In the genomic region with DNA sequence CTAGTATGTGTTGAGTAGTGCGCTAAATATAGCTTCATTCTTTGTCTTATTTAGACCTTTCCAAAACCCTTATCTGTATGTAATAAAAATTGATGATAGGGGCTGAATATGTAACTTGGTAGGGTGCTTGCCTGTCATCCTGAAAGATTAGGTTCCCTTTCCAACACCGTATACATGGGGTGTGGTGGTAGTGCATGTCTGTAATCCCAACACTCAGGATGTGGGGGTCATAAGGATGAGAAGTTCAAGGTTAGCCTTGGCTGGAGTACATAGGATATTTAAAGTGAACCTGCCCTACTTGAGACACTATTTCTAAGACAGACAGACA, we compare ENCODE assay signal across 8 mouse cellular contexts. TPM values are rescaled to one million over a fixed set of nuclear protein-coding genes. Genes with fewer than 3 reads are reported as not detected.
DNase-seq lines count a peak whose midpoint lies in the region; ATAC-seq and TF ChIP-seq lines count a peak whose summit lies in the region.

No protein-coding gene starts in this region.

- H3K4me1 ChIP-seq in kidney, postnatal 0 days (replicated peaks; ENCODE audit: insufficient read depth, low read length), result no peaks in the 10 kb centered on the region
- H3K4me1 ChIP-seq in embryonic facial prominence, embryonic 12.5 days, result peaks cover 5% of the 10 kb centered on the region; the same call in 1 of the 2 replicates
- peaks cover 6% of the 10 kb centered on the region; the same call in 1 of the 2 replicates for H3K4me1 ChIP-seq in intestine, embryonic 16.5 days (ENCODE audit: control insufficient read depth, insufficient read depth, low read length)

- TF ChIP-seq CTCF in kidney, postnatal 0 days (IDR thresholded peaks at IDR 0.05; ENCODE audit: low read depth), result no peak

- H3K4me3 ChIP-seq in kidney, postnatal 0 days (replicated peaks; ENCODE audit: low read depth, low read length), result peak overlapping the region; percentile 72
- H3K4me3 ChIP-seq in embryonic facial prominence, embryonic 12.5 days, result peak overlapping the region; percentile 70
- peak overlapping the region; percentile 84 for H3K4me3 ChIP-seq in intestine, embryonic 16.5 days (ENCODE audit: low read length)

- H3K9me3 ChIP-seq in kidney, postnatal 0 days (replicated peaks; ENCODE audit: low read length), result no peaks in the 10 kb centered on the region
- no peaks in the 10 kb centered on the region for H3K9me3 ChIP-seq in embryonic facial prominence, embryonic 12.5 days
- no peaks in the 10 kb centered on the region for H3K9me3 ChIP-seq in intestine, embryonic 16.5 days (ENCODE audit: control insufficient read depth, low read length)

- ATAC-seq in kidney, postnatal 0 days (replicated peaks; ENCODE audit: low FRiP score, low read depth), result peak; percentile 45; the same call in 1 of the 2 replicates
- 0 out of 2 replicates have a peak, but pooled peaks have one; percentile 41 for ATAC-seq in embryonic facial prominence, embryonic 12.5 days (ENCODE audit: insufficient number of reproducible peaks, insufficient read depth, low FRiP score, low TSS enrichment)
- peak; percentile 30; the same call in 1 of the 2 replicates for ATAC-seq in intestine, embryonic 16.5 days
- 0 out of 2 replicates have a peak, but pooled peaks have one; percentile 19 for ATAC-seq in monocyte, adult 5-6 weeks (replicated peaks; ENCODE audit: insufficient number of reproducible peaks, low FRiP score, low TSS enrichment, poor library complexity, severe bottlenecking)

- peak overlapping the region; percentile 91; the same call in 1 of the 2 replicates for H3K9ac ChIP-seq in kidney, postnatal 0 days (ENCODE audit: low read depth, low read length)
- peak overlapping the region; percentile 86; the same call in 1 of the 2 replicates for H3K9ac ChIP-seq in embryonic facial prominence, embryonic 12.5 days
- H3K9ac ChIP-seq in intestine, embryonic 16.5 days (ENCODE audit: low read depth, low read length), result peak overlapping the region; percentile 96

- WGBS in kidney, postnatal 0 days, result 70% methylated on average over 2 of the region's 2 CpGs
- WGBS in embryonic facial prominence, embryonic 12.5 days, result 61% methylated on average over 2 of the region's 2 CpGs
- WGBS in intestine, embryonic 16.5 days, result 55% methylated on average over 2 of the region's 2 CpGs

- no peaks in the 10 kb centered on the region for H3K36me3 ChIP-seq in kidney, postnatal 0 days (ENCODE audit: insufficient read depth, low read length)
- H3K36me3 ChIP-seq in embryonic facial prominence, embryonic 12.5 days, result no peaks in the 10 kb centered on the region
- no peaks in the 10 kb centered on the region for H3K36me3 ChIP-seq in intestine, embryonic 16.5 days (ENCODE audit: control insufficient read depth, insufficient read depth, low read length)

- peak overlapping the region; percentile 94; the same call in 1 of the 2 replicates for H3K27ac ChIP-seq in kidney, postnatal 0 days
- H3K27ac ChIP-seq in embryonic facial prominence, embryonic 12.5 days, result peak overlapping the region; percentile 94
- peak overlapping the region; percentile 92 for H3K27ac ChIP-seq in intestine, embryonic 16.5 days (ENCODE audit: low read length)

- no peak for DNase-seq in kidney, postnatal 0 days (ENCODE audit: low spot score)
- DNase-seq in kidney, postnatal 14 days, result no peak
- DNase-seq in adrenal gland, postnatal 25 days, result no peak
- no peak for DNase-seq in layer of hippocampus, adult 9-10 months (ENCODE audit: low spot score)
- no peak for DNase-seq in kidney, postnatal 25 days

- H3K27me3 ChIP-seq in kidney, postnatal 0 days (ENCODE audit: insufficient read depth, low read length), result no peaks in the 10 kb centered on the region
- no peaks in the 10 kb centered on the region for H3K27me3 ChIP-seq in embryonic facial prominence, embryonic 12.5 days
- H3K27me3 ChIP-seq in intestine, embryonic 16.5 days (replicated peaks; ENCODE audit: control insufficient read depth, insufficient read depth, low read length), result no peaks in the 10 kb centered on the region

- peak overlapping the region; percentile 88 for H3K4me2 ChIP-seq in kidney, postnatal 0 days (ENCODE audit: low read length)
- H3K4me2 ChIP-seq in embryonic facial prominence, embryonic 12.5 days (replicated peaks), result peak overlapping the region; percentile 76
- peak overlapping the region; percentile 86 for H3K4me2 ChIP-seq in intestine, embryonic 16.5 days (ENCODE audit: low read depth, low read length)

RNA-seq across cellular contexts. Expression of gene Ice2, which starts 0.3 kb away (rescaled TPM):
- polyA plus RNA-seq in kidney, postnatal 0 days (2015; fragmentation: Nextera tagmentation; extraction: Ambion mirVana), result 13.6 and 13.8 TPM in 2 replicates
- 24.2 and 27.2 TPM in 2 replicates for polyA plus RNA-seq in embryonic facial prominence, embryonic 12.5 days (2016; fragmentation: Nextera tagmentation; extraction: Ambion mirVana)
- polyA plus RNA-seq in intestine, embryonic 16.5 days (2015; fragmentation: Nextera tagmentation; extraction: Ambion mirVana), result 12.7 and 12.8 TPM in 2 replicates
- 6.0 to 16.8 TPM (median 15.1 TPM) in 3 replicates for total RNA-seq in monocyte, adult 5-6 weeks (2017)
- 16.9 and 19.8 TPM in 2 replicates for total RNA-seq in adrenal gland, postnatal 25 days (2021)

RNA-seq across cellular contexts. Expression of gene Anxa2, which starts 56.0 kb away (rescaled TPM):
- polyA plus RNA-seq in kidney, postnatal 0 days (2015; fragmentation: Nextera tagmentation; extraction: Ambion mirVana), result 442 and 483 TPM in 2 replicates
- polyA plus RNA-seq in embryonic facial prominence, embryonic 12.5 days (2016; fragmentation: Nextera tagmentation; extraction: Ambion mirVana), result 636 and 644 TPM in 2 replicates
- 599 and 614 TPM in 2 replicates for polyA plus RNA-seq in intestine, embryonic 16.5 days (2015; fragmentation: Nextera tagmentation; extraction: Ambion mirVana)
- 428 to 649 TPM (median 479 TPM) in 3 replicates for total RNA-seq in monocyte, adult 5-6 weeks (2017)
- total RNA-seq in adrenal gland, postnatal 25 days (2021), result 390 and 445 TPM in 2 replicates
